Mouse (Mus musculus): ENCODE data around the gene Mgat2. TPM values are rescaled to one million over a fixed set of nuclear protein-coding genes. Genes with fewer than 3 reads are reported as not detected.

Mgat2 gene
- polyA plus RNA-seq (2017; shearing (Covaris generic)): 10.8 TPM

DNA sequence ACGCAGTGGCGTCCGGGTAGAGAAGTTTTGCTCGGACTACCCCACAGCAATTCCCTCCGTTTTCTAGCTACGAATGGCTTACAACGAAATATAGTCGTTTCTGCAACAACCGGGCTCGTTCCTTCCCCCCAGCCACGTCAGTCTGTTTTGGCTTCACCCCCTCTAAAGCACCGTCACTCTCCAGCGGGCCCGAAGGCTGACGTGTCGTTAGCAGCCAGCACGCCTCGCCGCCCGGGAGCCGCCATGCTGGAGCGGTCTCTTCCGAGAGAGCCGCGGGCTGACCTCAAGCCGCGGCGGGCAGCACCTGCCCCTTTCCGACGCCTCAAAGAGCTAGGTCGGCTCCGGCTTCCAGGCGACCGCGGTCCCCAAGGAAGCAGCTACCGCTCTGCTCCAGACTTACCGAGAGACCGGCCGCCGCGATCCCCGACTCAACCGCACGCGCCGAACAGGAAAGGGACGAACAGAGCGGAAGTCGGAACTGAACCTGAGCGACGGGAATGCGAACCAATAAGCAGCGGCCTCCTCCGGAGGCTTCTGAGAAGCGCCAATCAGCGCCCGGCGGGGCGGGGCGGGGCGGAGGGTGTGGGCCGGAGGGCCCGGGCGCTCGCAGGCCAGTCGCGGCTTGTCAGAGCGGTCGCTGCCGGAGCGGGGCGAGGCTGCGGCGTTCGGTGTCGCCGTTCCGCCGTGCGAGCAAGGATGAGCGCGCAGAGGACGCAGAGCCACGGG, at the start of gene Mgat2, which contains the start of gene Rpl36al:
TSS of gene Mgat2 (plus strand) at position 575 of the 726 bp plus-strand sequence.
TSS of gene Rpl36al (minus strand) at position 501 of the 726 bp plus-strand sequence.

DNA sequence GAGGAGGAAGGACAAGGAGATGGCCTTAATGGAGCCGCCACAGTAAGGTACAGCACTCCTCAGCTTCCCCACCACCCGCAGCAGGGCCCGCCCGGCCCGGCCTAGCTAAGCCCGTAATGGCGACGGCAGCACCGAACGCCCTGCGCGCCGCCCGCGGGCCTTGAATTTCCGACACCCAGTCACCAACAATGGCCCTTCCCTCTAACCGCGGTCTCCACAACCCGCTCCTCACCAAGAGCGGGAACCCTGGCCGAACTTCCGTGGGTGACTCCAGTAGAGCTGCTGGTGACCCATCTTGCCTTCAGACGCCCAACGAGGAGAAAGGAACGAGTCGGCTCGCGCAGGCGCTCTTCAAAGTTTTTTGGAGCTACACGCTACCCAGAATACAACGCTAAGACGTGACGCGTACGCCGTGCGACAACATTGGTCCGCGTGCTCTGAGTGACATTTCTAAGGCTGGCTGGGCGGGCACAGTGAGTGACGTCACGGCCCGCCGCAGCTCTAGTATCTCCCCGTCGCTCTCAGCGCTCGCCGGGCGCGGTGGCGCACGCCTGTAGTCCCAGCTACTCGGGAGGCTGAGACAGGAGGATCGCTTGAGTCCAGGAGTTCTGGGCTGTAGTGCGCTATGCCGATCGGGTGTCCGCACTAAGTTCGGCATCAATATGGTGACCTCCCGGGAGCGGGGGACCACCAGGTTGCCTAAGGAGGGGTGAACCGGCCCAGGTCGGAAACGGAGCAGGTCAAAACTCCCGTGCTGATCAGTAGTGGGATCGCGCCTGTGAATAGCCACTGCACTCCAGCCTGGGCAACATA, 25.0 kb upstream of the Mgat2 start, which contains the start of gene Rps29:
TSS of gene Rps29 (minus strand) at position 422 of the 813 bp plus-strand sequence.

DNA sequence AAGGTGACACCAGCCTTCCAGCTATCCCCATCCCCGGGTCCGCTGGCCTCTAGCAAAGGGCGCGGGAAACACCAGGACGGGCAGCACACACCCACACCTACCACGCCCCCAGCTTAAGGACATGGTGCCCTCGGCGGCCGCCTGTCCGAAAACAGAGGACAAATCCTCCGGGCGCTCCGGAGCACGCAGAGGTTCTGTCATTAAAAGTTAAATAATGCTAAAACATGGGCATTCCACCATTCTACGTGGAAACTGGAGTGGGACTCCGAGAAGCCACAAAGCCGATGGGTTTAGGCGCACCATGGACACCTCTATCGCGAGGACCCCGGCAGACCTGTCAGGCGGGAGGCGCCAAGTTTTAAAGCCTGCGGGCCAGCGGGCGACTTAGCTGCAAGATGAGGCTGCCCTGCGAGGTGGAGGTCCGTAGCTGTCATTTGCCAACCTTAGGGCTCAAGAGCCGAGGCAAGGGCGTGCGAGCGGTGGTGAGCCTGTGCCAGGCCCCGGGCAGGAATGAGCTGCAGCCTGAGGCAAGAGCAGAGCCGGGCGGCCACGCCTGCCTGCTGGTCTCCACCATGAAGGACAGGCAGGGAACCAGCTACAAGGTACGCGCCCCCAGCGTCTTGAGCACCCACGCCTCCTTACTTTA, 15.4 kb upstream of the Mgat2 start, which contains the start of gene Lrr1:
TSS of gene Lrr1 (plus strand) at position 354 of the 646 bp plus-strand sequence.

DNA sequence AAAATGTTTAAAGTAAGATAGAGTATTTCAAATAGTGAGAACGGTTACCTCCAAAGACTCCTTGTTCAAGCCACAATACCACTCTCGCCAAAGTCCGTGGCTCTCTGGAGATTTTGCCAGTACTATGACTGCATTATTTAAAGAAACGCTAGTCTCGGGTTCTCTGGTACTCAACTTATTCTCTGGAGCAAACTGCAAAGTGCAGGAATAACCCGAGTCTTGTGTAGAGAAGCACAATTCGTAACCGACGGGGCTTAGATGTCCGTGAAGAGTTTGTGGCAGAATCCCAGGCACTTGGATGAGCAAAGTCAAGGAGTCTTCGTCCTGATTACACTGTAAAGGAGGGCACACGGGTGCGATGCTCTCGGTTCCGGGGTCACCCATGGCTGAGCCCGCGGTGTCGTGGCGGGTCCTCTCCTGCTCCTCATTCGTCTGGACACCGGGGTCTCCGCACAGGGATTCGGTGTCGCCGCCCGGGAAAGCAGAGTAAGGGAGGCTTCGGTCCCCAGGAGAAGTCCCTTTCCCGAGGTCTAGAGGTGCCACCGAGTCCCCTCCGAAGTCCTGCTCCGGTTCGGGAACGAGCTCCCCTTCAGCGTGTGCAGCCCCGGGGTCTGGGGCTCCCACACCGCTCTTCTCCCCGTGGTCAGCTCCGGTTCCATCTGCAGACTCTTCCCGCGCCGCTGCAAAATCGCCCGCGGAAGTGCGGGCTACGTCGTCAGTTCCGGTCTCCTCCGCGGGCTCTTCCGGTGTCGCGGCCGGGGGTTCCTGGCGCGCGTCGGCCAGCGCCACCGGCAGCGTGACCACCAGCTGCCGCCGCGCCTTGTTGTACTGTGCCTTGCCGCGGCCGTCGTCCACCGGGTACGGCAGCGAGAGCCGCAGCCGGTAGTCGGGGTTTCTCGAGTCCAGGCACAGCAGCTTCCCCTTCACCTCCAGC, 12.8 kb downstream of the Mgat2 start, which contains the start of gene Gm49383:
TSS of gene Gm49383 (minus strand) at position 661 of the 934 bp plus-strand sequence.

DNA sequence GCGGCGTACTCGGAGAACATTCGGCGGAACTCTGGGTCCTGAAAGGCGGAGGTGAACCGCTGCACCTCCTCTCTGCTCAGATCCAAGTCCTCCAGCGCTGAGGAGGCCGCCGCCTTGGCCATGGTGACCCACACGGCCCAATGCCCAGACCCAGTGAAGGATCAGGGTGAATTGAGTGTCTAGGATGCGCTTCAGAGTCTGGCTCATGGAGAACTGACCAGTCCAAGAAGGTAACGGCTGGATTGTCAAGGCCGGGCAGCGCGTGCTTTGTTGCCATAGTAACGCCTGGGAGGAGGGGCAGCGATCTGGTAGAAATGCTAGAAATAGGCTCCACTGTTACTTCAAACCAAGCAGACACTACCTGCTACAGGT, 14.2 kb downstream of the Mgat2 start, which contains the start of gene Dnaaf2:
TSS of gene Dnaaf2 (minus strand) at position 266 of the 372 bp plus-strand sequence.

DNA sequence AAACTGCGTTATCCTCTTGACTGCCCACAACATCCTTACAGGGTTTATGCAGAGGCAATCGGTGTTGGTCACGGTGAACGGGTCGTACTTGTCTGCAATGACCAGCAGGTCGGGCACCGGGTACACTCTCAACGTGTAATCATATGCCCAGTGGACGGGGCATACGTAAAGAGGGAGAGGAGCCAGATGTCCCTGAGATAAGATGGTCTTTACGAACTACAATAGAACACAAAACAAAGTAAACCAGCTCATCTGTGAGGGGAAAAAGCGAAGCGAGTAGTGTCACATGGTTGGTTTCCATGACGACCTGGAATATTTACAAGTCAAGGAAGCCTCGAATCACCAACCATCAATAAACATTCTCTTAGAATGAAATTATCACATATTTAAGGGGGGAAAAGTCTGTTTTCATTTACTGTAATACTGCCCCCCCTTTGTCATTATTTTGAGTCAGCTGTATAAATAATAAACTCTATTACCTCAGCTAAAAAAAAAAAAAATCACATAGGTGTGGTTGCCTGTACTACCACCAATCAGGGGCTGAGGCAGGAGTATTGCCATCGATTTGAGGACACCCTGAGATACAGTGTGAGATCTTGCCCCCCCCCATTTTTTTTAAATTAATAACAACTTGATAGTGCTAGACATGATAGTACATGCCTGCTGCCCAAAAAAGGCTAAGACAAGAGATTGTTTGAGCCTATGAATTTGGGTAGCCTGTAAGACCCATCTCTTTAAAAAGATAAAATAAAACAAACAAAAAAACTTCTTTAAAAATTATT, 20.3 kb downstream of the Mgat2 start, which contains the start of gene Gm49384:
TSS of gene Gm49384 (minus strand) at position 216 of the 782 bp plus-strand sequence.

DNA sequence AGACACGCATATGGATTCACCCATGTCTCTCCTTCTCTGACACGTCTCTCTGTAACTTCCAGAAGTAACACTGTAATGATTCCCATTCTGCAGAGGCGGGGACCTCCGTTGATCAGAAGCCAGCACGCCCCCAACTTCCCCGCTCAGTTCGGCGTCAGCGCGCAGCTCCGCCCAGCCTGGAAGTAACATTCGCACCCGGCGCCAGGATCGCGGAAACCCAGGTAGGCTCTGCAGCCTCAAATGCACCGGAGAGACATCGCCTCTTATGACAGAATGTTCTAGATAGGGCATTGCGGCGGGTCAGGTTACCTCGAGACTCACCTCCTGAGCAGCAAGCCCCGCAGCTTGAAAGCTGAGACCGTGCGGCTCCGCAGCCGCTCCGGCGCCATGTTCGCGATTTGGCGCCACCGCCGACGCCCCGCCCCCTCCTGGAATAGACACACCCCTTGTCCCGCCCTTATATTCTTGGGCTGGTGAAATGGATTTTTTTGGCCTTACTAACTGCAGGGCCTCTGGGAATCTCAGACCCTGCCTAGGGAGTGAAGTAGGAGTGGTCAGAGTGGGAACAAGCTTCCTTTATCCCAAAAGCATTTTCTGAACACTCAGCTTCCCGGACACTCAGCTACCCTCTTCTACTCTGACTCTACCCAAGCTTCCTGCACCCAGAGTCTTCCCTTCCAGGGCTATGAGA, 44.0 kb downstream of the Mgat2 start, which contains the start of gene Pole2:
TSS of gene Pole2 (minus strand) at position 420 of the 691 bp plus-strand sequence.

Other genes with a start within 250 kb of the Mgat2 start
- 2,794 TPM for gene Rps29, start 25.0 kb upstream of the Mgat2 start, polyA plus RNA-seq (2017; shearing (Covaris generic))
- gene Lrr1, start 15.3 kb upstream of the Mgat2 start, polyA plus RNA-seq (2017; shearing (Covaris generic)): 1.2 TPM
- 505 TPM for gene Rpl36al, start 74 bp upstream of the Mgat2 start, polyA plus RNA-seq (2017; shearing (Covaris generic))
- gene Gm49383, start 12.9 kb downstream of the Mgat2 start, polyA plus RNA-seq (2017; shearing (Covaris generic)): 23.6 TPM
- 7.3 TPM for gene Dnaaf2, start 14.3 kb downstream of the Mgat2 start, polyA plus RNA-seq (2017; shearing (Covaris generic))
- gene Gm49384, start 20.1 kb downstream of the Mgat2 start, polyA plus RNA-seq (2017; shearing (Covaris generic)): 25.9 TPM
- gene Pole2, start 44.0 kb downstream of the Mgat2 start, polyA plus RNA-seq (2017; shearing (Covaris generic)): 9.6 TPM
- 26.4 TPM for gene Klhdc1, start 57.0 kb downstream of the Mgat2 start, polyA plus RNA-seq (2017; shearing (Covaris generic))
- gene Klhdc2, start 112.5 kb downstream of the Mgat2 start, polyA plus RNA-seq (2017; shearing (Covaris generic)): 15.9 TPM
- gene Nemf, start 173.0 kb downstream of the Mgat2 start, polyA plus RNA-seq (2017; shearing (Covaris generic)): 151 TPM
- gene Arf6, start 188.0 kb downstream of the Mgat2 start, polyA plus RNA-seq (2017; shearing (Covaris generic)): 13.5 TPM
- not detected for gene Gm9887, start 188.3 kb downstream of the Mgat2 start, polyA plus RNA-seq (2017; shearing (Covaris generic))

All from CD4-positive, CD25-positive, alpha-beta regulatory T cell, adult 9 weeks (primary cell).